Mouse (Mus musculus): ENCODE data around the gene Agxt.

Agxt gene

GRCm38 (mm10) chr1:93130242-93130983, 4.6 kb upstream of the Agxt start:
- no peak for TF ChIP-seq GATA4 (IDR thresholded peaks at IDR 0.05; ENCODE audit: insufficient replicate concordance, low read length)

GRCm38 (mm10) chr1:93132676-93133075, 2.4 kb upstream of the Agxt start:
- no peak; the same call in 1 of the 2 replicates for TF ChIP-seq GATA4 (IDR thresholded peaks at IDR 0.05; ENCODE audit: insufficient replicate concordance, low read length)

- no peak for TF ChIP-seq GATA4 (IDR thresholded peaks at IDR 0.05; ENCODE audit: insufficient replicate concordance, low read length)
Measured at GRCm38 (mm10) chr1:93138534-93138933, 3.5 kb downstream of the Agxt start.

GRCm38 (mm10) chr1:93139713-93140112, 4.7 kb downstream of the Agxt start:
- no peak for TF ChIP-seq GATA4 (IDR thresholded peaks at IDR 0.05; ENCODE audit: insufficient replicate concordance, low read length)

- TF ChIP-seq GATA4 (IDR thresholded peaks at IDR 0.05; ENCODE audit: insufficient replicate concordance, low read length), result no peak
Measured at GRCm38 (mm10) chr1:93142871-93143270, 7.8 kb downstream of the Agxt start.

- no peak for TF ChIP-seq GATA4 (IDR thresholded peaks at IDR 0.05; ENCODE audit: insufficient replicate concordance, low read length)
Measured at GRCm38 (mm10) chr1:93144176-93144575, 9.1 kb downstream of the Agxt start.

- TF ChIP-seq GATA4 (IDR thresholded peaks at IDR 0.05; ENCODE audit: insufficient replicate concordance, low read length), result no peak
Measured at GRCm38 (mm10) chr1:93150907-93151661, 16.0 kb downstream of the Agxt start.

- no peak for TF ChIP-seq GATA4 (IDR thresholded peaks at IDR 0.05; ENCODE audit: insufficient replicate concordance, low read length)
Measured at GRCm38 (mm10) chr1:93157566-93157965, 22.5 kb downstream of the Agxt start.

- no peak for TF ChIP-seq GATA4 (IDR thresholded peaks at IDR 0.05; ENCODE audit: insufficient replicate concordance, low read length)
Measured at GRCm38 (mm10) chr1:93158916-93159315, 23.9 kb downstream of the Agxt start.

- TF ChIP-seq GATA4 (IDR thresholded peaks at IDR 0.05; ENCODE audit: insufficient replicate concordance, low read length), result no peak
Measured at GRCm38 (mm10) chr1:93159566-93160500, 24.8 kb downstream of the Agxt start.

GRCm38 (mm10) chr1:93160501-93161133, 25.6 kb downstream of the Agxt start, which contains the start of gene 2310007B03Rik:
Gene 2310007B03Rik, minus strand, starts transcription at chr1:93160948.
- no peak for TF ChIP-seq GATA4 (IDR thresholded peaks at IDR 0.05; ENCODE audit: insufficient replicate concordance, low read length)

GRCm38 (mm10) chr1:93161350-93161749, 26.3 kb downstream of the Agxt start:
- no peak for TF ChIP-seq GATA4 (IDR thresholded peaks at IDR 0.05; ENCODE audit: insufficient replicate concordance, low read length)

- TF ChIP-seq GATA4 (IDR thresholded peaks at IDR 0.05; ENCODE audit: insufficient replicate concordance, low read length), result no peak
Measured at GRCm38 (mm10) chr1:93161921-93162320, 26.9 kb downstream of the Agxt start.

GRCm38 (mm10) chr1:93162588-93162987, 27.5 kb downstream of the Agxt start:
- TF ChIP-seq GATA4 (IDR thresholded peaks at IDR 0.05; ENCODE audit: insufficient replicate concordance, low read length), result no peak

GRCm38 (mm10) chr1:93165447-93165846, 30.4 kb downstream of the Agxt start:
- no peak for TF ChIP-seq GATA4 (IDR thresholded peaks at IDR 0.05; ENCODE audit: insufficient replicate concordance, low read length)
